Mouse (Mus musculus): Measurements from ENCODE around the gene Vcp. TPM values are rescaled to one million over a fixed set of nuclear protein-coding genes. Genes with fewer than 3 reads are reported as not detected.
A peak's percentile ranks its signal among the peaks of the same experiment; 100 is the strongest.
"Not testable (repeated sequence)": the region's sequence is repeated elsewhere in the genome, so short reads cannot be mapped to it uniquely, and the experiment has no call there.

Gene Vcp
- polyA plus RNA-seq, 1 experiment from 2014 or later: 545 TPM

DNA sequence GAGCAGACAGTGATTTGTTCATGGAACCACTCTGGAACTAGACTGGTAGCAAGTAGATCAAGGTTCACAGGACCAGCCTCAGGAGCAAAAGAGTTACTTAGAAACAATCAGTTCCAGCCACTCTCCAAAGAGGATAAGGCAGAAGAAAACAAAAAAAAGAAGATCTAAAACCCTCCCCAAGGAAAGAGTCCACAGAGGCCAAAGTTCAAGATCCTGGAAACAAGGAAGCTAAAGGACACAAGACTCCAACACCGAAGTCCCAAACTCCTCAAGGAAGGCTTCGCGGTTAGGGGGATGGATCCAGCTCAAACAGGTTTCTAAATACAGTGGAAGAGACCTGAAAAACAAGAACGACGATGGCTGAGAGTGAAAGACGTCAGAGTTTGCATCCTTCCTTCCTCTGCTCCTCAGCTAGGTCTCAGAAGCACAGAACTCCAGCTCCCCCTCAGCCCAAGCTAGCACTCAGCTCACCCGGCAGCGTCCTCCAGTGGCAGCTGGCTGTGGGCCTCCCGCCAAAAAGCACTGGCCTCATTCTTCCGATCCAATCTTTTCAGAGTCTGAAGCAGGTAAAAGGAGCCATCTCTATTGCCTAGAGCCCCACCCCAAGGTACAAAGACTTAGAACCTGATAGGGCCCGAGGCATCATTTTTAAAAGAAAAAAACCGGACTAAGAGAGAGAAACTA, 2.6 kb upstream of the Vcp start:
- H3K4me1 ChIP-seq: peaks cover 19% of the 10 kb centered on the region
- H3K36me3 ChIP-seq (ENCODE audit: poor library complexity, severe bottlenecking): peaks cover 18% of the 10 kb centered on the region
- 78% methylated on average over 12 of the region's 12 CpGs for WGBS
- no peak overlapping the region for H3K4me2 ChIP-seq
- H3K27ac ChIP-seq: no peak overlapping the region
- H3K27me3 ChIP-seq: no peaks in the 10 kb centered on the region
- H3K4me3 ChIP-seq: no peak overlapping the region
- no peak overlapping the region for H3K9ac ChIP-seq
- H3K9me3 ChIP-seq (replicated peaks): no peaks in the 10 kb centered on the region
- no peak for ATAC-seq

DNA sequence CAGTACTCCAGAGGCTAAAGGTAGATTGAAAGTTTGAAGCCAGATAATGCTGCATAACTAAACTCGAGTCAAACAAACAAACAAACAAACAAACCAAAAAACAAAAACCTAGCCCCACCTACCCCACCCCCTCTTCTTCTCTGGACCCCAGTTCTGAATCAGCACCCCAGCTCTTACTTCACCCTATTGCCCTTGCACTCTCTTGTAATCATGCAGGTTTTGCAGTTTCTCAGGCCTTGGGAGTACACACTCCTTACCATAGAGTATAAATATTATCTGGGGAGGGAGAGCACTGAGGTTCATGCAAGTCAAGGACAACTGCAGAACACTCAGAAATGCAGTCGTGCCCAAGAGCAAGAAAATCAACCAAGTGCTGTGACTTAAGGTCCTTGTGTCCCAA, 965 bp upstream of the Vcp start:
- Histone ChIP-seq H3K4me2 (no peak overlapping the region), H3K9ac (no peak overlapping the region), H3K4me1 (peaks cover 29% of the 10 kb centered on the region), H3K27ac (peak overlapping the region; percentile 99), H3K36me3 (ENCODE audit: poor library complexity, severe bottlenecking) (peaks cover 13% of the 10 kb centered on the region), H3K27me3 (no peaks in the 10 kb centered on the region), H3K9me3 (replicated peaks) (no peaks in the 10 kb centered on the region), H3K4me3 (no peak overlapping the region)
- WGBS: 97% methylated on average over 2 of the region's 2 CpGs
- ATAC-seq: no peak

DNA sequence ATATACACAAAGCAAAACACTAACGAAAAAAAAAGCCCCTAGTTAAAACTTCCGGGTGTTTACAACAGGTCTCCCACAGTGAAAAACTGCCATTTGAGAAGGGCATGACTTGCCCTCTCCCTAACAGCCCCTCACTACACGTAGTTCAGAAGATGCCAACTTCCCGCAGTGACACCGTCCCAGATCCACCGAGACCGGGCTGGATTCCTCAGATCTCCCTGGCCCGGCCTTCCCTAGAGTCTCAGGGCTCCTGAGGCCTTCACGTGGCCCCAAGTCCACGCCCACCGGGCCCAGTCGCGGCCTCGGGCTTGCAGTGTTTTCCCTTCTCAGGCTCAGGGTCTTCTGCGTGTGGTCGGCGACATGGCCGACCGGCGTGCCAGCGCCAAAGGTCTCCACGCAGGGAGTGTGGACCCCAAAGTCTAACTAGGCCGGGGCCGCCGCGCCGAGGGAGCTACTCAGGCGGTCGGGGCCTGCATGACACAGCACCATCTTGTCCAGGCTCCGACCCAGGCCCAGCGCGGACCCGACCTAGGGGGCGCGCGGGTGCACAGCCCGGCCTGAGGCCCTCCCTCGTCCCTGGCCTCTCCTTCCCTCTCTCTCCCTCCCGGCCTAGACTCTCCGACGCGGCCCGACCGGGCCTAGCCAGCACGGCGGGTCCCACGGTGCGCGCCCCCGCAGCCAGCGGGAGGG, 711 bp downstream of the Vcp start:
- H3K36me3 ChIP-seq (ENCODE audit: poor library complexity, severe bottlenecking): peaks cover 22% of the 10 kb centered on the region
- peak overlapping the region; percentile 99 for H3K27ac ChIP-seq
- H3K27me3 ChIP-seq: no peaks in the 10 kb centered on the region
- peak overlapping the region; percentile 89 for H3K4me2 ChIP-seq
- ATAC-seq: peak; percentile 73
- H3K4me1 ChIP-seq: peaks cover 29% of the 10 kb centered on the region
- no peaks in the 10 kb centered on the region for H3K9me3 ChIP-seq (replicated peaks)
- H3K4me3 ChIP-seq: peak overlapping the region; percentile 98
- under 1% methylated on average over 49 of the region's 51 CpGs for WGBS
- peak overlapping the region; percentile 98 for H3K9ac ChIP-seq

DNA sequence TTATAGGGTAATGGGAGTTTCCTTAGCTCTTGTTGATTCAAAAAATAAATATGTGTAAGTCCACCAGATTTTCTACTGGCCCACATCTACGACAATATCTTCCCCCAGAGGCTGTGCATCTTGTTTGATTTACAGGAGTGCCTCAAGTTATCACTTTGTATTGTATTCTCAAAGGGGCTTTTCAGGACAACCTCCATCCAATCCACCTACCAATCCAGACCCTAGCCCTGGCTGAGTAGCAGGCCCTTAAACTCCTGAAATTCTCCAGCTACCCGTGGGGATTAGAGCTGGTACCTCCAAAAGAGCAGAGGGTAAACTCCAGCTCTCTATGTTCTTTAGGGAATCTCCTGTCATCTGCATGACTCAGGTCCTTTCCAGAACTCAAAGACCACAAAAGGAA, 2.3 kb downstream of the Vcp start:
- Histone ChIP-seq H3K4me1 (peaks cover 29% of the 10 kb centered on the region), H3K4me2 (peak overlapping the region; percentile 89), H3K27me3 (no peaks in the 10 kb centered on the region), H3K9me3 (replicated peaks) (no peaks in the 10 kb centered on the region), H3K27ac (no peak overlapping the region), H3K36me3 (ENCODE audit: poor library complexity, severe bottlenecking) (peaks cover 37% of the 10 kb centered on the region), H3K4me3 (peak overlapping the region; percentile 98), H3K9ac (peak overlapping the region; percentile 98; the same call in 1 of the 2 replicates)
- 59% methylated on average over 2 of the region's 2 CpGs for WGBS
- ATAC-seq: no peak

DNA sequence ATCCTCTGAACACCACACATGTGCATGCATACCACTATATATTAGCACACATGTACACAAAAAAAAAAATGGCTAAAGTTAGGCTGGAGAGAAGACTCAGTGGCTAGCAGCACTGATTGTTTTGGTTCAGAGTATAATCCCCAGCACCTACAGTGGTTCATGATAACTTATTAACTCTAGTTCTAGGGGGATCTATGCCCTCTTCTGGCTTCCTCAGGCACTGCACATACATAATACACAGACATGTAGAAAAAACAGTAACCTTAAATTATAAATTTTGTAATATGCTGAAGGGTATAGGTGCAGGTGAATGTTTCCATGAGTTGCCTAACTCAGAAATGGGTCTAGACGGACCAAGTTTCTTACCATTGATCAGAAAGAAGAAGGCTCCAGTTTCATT, 12.0 kb downstream of the Vcp start:
- WGBS: 83% methylated on average over 1 of the region's 1 CpGs
- no peak overlapping the region for H3K27ac ChIP-seq

DNA sequence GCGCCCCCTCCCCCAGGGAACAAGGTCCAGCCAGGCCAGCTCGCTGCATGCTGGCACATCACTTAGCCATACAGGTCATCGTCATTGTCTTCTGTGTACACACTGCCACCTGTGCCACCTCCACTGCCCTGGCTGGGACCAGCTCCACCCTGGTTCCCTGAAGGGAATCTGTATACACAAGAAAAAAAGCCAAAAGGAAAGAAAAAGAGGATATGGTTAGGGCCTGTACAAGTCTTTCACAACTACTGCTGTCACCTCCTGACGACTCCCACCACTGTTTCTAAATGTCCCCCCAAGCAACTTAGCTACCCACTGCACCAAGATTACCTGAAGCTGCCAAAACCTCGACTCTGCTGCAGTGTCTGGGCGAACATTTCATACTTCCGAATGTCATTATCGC, 19.8 kb downstream of the Vcp start:
- H3K9ac ChIP-seq; H3K4me3 ChIP-seq; H3K9me3 ChIP-seq (replicated peaks); ATAC-seq; H3K4me2 ChIP-seq; H3K27me3 ChIP-seq; H3K27ac ChIP-seq; H3K4me1 ChIP-seq: not testable (repeated sequence)
- 91% methylated on average over 8 of the region's 8 CpGs for WGBS
- peaks cover 88% of the 10 kb centered on the region for H3K36me3 ChIP-seq (ENCODE audit: poor library complexity, severe bottlenecking)

More for the DNA sequence above, 12.0 kb downstream of the Vcp start:
- H3K4me2 ChIP-seq: no peak overlapping the region
- H3K9me3 ChIP-seq (replicated peaks): no peaks in the 10 kb centered on the region
- no peak for ATAC-seq
- no peaks in the 10 kb centered on the region for H3K4me1 ChIP-seq
- H3K36me3 ChIP-seq (ENCODE audit: poor library complexity, severe bottlenecking): peaks cover 98% of the 10 kb centered on the region
- no peaks in the 10 kb centered on the region for H3K27me3 ChIP-seq
- no peak overlapping the region for H3K9ac ChIP-seq
- H3K4me3 ChIP-seq: no peak overlapping the region

DNA sequence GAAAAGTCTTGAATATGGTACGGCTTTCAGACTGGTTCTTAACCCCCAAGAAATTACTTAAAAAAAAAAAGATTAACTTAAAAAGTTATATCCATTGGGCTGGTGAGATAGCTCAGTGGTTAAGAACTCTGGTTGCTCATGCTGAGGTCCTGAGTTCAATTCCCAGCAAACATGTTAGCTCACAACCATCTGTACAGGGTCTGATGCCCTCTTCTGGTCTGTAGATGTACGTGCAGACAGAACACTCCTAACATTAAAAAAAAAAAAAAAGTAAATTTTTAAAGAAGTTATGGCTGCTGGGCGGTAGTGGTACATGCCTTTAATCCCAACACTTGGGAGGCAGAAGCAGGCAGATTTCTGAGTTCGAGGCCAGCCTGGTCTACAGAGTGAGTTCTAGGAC, 22.2 kb downstream of the Vcp start:
- no peak overlapping the region for H3K4me3 ChIP-seq
- H3K36me3 ChIP-seq (ENCODE audit: poor library complexity, severe bottlenecking): peaks cover 64% of the 10 kb centered on the region
- H3K9ac ChIP-seq: no peak overlapping the region
- ATAC-seq: no peak
- no peak overlapping the region for H3K4me2 ChIP-seq
- H3K9me3 ChIP-seq (replicated peaks): no peaks in the 10 kb centered on the region
- no peak overlapping the region for H3K27ac ChIP-seq
- no peaks in the 10 kb centered on the region for H3K4me1 ChIP-seq
- no peaks in the 10 kb centered on the region for H3K27me3 ChIP-seq
- 90% methylated on average over 4 of the region's 4 CpGs for WGBS

DNA sequence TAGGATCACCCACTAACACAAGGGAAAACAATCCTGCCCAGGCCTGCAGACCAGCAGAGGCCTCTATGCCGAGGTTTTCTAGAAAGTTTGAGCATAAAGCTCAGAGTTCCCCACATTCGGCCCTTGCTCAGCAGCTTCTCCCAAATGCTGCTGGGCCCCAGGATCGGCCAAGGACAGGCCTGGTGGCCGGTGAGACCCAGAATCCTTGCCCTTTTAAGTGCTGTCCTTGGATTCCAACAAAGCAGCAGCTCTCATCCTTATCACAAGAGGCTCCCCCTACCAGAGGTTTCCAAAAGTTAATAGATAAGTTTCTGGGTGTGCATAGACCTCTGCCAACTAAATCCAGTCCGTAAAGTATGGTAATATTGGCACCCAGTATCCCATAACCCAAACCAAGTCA, 26.4 kb downstream of the Vcp start:
- no peak overlapping the region for H3K4me2 ChIP-seq
- WGBS: 83% methylated on average over 5 of the region's 5 CpGs
- no peak for ATAC-seq

DNA sequence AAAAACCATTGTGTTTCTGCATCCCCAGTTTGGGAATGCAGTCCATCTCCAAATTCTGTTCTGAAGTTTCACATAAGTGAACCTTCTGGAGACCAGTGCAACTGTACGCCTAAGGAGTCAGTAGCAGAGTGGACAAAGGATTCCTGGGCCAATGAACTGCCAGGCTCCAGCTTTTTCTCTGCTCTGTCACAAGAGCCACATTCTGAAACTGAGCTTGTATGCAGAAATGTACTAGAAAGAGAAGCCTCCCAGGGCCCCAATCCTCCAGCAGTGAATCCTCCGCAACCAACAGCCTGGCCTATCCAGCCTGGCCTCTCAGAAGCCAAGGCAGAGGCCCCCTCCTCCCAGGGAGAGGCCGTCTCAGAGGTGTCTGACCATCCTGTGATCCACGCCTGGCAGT, 27.4 kb downstream of the Vcp start:
- WGBS: 82% methylated on average over 4 of the region's 4 CpGs
- Histone ChIP-seq H3K36me3 (ENCODE audit: poor library complexity, severe bottlenecking) (peaks cover 16% of the 10 kb centered on the region), H3K27ac (no peak overlapping the region), H3K4me1 (no peaks in the 10 kb centered on the region), H3K4me3 (no peak overlapping the region), H3K9me3 (replicated peaks) (no peaks in the 10 kb centered on the region), H3K27me3 (no peaks in the 10 kb centered on the region), H3K9ac (no peak overlapping the region), H3K4me2 (no peak overlapping the region)
- no peak for ATAC-seq

More for the DNA sequence above, 26.4 kb downstream of the Vcp start:
- H3K9me3 ChIP-seq (replicated peaks): no peaks in the 10 kb centered on the region
- no peak overlapping the region for H3K27ac ChIP-seq
- H3K27me3 ChIP-seq: no peaks in the 10 kb centered on the region
- peaks cover 25% of the 10 kb centered on the region for H3K36me3 ChIP-seq (ENCODE audit: poor library complexity, severe bottlenecking)
- H3K4me1 ChIP-seq: no peaks in the 10 kb centered on the region
- no peak overlapping the region for H3K4me3 ChIP-seq
- H3K9ac ChIP-seq: peak overlapping the region; percentile 8; the same call in 1 of the 2 replicates

DNA sequence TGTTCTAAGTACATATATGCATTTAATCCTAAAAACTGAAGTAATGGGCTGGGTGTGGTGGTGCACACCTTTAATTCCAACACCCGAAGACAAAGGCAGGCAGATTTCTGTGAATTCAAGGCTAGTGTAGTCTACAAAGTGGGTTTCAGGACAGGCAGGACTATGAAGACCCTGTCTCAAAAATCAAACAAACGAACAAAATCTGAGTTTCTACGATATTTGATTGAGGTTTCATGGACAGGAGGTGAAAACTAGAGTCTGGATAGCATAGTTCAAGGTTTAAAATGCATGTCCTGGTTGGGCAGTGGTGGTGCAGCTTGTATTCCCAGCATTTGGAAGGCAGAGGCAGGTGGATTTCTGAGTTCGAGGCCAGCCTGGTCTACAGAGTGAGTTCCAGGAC, 31.0 kb downstream of the Vcp start, which contains the start of gene 1700022I11Rik:
TSS of gene 1700022I11Rik (plus strand) at position 301 of the 400 bp plus-strand sequence.
- H3K9ac ChIP-seq: no peak within 1 kb of the TSS
- H3K4me1 ChIP-seq: peaks cover 4% of the 10 kb centered on the region; the same call in 1 of the 2 replicates
- 0 out of 2 replicates have a peak, but pooled peaks cover 2% of the 10 kb centered on the region for H3K27me3 ChIP-seq
- no peak within 1 kb of the TSS for H3K27ac ChIP-seq
- no peak within 1 kb of the TSS for H3K4me3 ChIP-seq
- H3K36me3 ChIP-seq (ENCODE audit: poor library complexity, severe bottlenecking): no peaks in the 10 kb centered on the region
- ATAC-seq: no peak
- WGBS: 94% methylated on average over 4 of the region's 4 CpGs
- no peak within 1 kb of the TSS for H3K4me2 ChIP-seq
- no peaks in the 10 kb centered on the region for H3K9me3 ChIP-seq (replicated peaks)

DNA sequence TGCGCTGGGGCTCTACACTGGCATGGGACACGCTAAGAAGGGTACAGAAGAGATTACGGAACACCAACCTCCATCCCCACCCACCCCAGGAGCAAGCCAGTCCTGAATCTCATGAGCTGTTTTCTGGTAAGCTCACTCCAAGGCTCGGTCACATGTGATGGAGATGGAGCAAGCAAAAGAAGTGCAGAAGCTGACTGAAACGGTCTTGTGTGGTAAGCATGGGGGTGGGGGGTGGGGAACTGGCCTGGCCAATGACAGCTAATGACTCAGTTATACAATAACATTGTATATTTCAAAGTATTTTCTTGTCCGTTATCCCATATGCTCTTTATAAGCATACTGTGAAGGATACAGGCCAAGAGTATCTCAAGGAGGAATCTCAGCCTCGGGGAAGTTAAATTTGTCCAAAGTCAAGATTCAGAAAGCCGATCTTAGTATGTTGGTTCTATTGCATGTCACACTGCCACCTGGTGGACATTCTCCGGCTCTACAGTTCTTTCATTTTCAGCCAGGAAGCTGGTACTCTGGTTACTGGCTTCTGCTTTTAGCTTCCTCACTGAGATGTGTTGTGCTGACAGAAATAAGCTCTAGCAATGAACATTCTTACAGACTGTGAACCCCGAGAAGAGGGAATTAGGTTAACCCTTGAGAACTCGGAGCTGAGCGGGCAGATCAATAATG, 35.1 kb downstream of the Vcp start:
- Histone ChIP-seq H3K36me3 (ENCODE audit: poor library complexity, severe bottlenecking) (no peaks in the 10 kb centered on the region), H3K4me3 (no peak overlapping the region), H3K9ac (no peak overlapping the region), H3K4me2 (peak overlapping the region; percentile 33), H3K27ac (no peak overlapping the region), H3K9me3 (replicated peaks) (no peaks in the 10 kb centered on the region), H3K4me1 (peaks cover 4% of the 10 kb centered on the region; the same call in 1 of the 2 replicates), H3K27me3 (0 out of 2 replicates have a peak, but pooled peaks cover 3% of the 10 kb centered on the region)
- WGBS: 12% methylated on average over 12 of the region's 12 CpGs
- ATAC-seq: peak; percentile 69

DNA sequence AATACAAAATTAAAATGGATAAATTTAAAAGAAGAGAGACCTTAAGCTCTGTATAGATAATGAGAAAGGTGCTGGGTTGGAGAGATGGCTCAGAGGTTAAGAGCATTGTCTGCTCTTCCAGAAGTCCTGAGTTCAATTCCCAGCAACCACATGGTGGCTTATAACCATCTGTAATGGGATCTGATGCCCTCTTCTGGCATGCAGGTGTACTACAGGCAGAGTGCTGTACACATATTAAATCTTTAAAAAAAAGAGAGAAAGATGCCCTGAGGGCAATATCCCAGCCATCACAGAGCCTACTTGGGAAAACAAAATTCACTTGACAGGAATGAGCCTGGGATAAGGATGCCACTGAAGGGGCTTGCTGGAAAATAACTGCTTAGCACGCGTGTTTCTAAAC, 36.8 kb downstream of the Vcp start:
- Histone ChIP-seq H3K9me3 (replicated peaks) (no peaks in the 10 kb centered on the region), H3K27ac (no peak overlapping the region), H3K4me3 (no peak overlapping the region), H3K4me2 (no peak overlapping the region), H3K36me3 (ENCODE audit: poor library complexity, severe bottlenecking) (peaks cover 13% of the 10 kb centered on the region), H3K4me1 (peaks cover 4% of the 10 kb centered on the region; the same call in 1 of the 2 replicates), H3K9ac (no peak overlapping the region), H3K27me3 (0 out of 2 replicates have a peak, but pooled peaks cover 3% of the 10 kb centered on the region)
- ATAC-seq: no peak
- WGBS: 98% methylated on average over 2 of the region's 2 CpGs

All from forebrain, embryonic 13.5 days (tissue).